Mouse (Mus musculus): ENCODE data around the gene Plce1. TPM values are rescaled to one million over a fixed set of nuclear protein-coding genes. Genes with fewer than 3 reads are reported as not detected.

Plce1 gene
- polyA plus RNA-seq, 1 experiment = not detected

DNA sequence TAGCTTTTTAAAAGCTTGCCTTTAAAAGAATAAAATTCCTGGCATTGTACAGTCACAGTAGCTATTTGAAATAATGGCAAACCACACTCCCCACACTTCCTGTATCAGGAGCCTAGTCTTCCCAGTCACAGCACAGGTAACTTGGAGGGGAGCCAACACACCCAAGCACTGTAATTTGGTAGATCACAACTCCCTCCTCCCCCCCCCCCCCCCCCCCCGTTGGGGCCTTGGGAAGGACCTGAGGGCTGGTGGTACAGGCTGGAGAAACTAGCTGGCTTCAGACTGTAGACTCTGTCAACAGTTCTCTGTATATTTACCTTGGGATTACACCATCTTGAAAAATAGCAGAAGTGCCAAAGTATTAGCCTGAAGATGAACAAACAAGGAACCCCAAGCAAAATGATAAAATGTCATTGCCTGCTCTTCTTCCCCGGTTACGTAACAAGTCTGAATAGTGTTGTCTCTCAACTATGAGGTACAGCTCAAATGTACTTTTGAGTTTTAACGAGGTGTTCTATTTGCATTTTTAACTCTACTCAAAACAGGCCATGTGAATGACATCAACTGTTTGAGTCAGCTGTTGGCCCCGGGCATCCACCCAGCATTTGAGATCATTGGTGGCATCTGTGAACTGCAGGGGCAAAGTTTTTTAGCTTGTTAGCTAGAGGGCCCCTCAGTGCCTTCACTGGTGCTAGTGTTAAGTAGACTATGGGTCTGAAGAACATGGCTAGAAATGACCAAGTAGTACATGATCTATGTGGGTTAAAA, 33.7 kb downstream of the Plce1 start:
- Histone ChIP-seq H3K27ac (ENCODE audit: insufficient read depth, low read depth, low read length) (no peak overlapping the region), H3K4me1 (ENCODE audit: control insufficient read depth, insufficient read depth, low read length) (no peaks in the 10 kb centered on the region), H3K4me3 (ENCODE audit: insufficient read depth, low read depth, low read length) (no peak overlapping the region)
- 57% methylated on average over 4 of the region's 5 CpGs for WGBS
- TF ChIP-seq CTCF (IDR thresholded peaks at IDR 0.05; ENCODE audit: insufficient read depth, low read depth, low read length) = no peak
- no peak for TF ChIP-seq POLR2A (IDR thresholded peaks at IDR 0.05; ENCODE audit: insufficient read depth, low read depth, low read length)

DNA sequence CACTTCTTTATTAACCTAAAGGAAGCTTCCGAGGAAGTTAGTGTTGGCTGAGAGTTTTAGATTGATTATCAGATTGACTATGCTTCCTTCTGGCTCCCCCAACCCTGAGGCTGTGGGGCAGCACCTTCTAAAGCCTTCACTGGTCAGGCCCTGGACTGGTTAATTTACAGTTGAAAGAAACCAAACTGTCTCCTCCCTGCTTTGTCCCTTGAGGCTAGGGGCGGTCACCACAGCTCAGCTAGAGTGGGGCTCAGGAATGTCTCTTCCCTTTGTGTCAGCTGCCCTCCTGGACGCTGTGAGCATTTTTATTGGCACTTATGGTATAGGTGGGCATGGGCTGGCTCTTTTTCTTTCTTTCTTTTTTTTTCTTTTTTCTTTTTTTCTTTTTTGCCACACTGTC, 45.9 kb downstream of the Plce1 start:
- H3K4me1 ChIP-seq (ENCODE audit: control insufficient read depth, insufficient read depth, low read length) = no peaks in the 10 kb centered on the region
- no peak overlapping the region for H3K4me3 ChIP-seq (ENCODE audit: insufficient read depth, low read depth, low read length)
- TF ChIP-seq POLR2A (IDR thresholded peaks at IDR 0.05; ENCODE audit: insufficient read depth, low read depth, low read length) = no peak
- no peak for TF ChIP-seq CTCF (IDR thresholded peaks at IDR 0.05; ENCODE audit: insufficient read depth, low read depth, low read length)
- 54% methylated on average over 3 of the region's 3 CpGs for WGBS
- H3K27ac ChIP-seq (ENCODE audit: insufficient read depth, low read depth, low read length) = no peak overlapping the region

DNA sequence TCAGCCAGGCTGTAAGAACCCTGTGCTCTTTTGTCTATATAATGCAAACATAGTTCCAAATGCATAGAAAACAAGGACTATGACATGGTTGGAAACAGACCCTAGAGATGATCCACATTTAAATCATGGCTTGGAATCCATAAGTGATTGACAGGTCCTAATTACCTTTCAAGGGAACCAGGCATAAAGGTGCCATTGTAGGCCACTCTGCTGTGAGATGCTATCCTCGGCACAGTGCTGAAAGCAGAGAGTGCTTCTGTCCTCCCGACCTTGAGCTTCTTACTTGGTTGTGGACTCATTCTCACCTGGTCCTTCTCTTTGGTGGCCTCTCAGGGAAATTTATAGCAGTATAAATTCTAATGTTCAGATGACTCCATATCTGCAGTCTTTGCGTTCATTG, 46.6 kb downstream of the Plce1 start:
- TF ChIP-seq CTCF (IDR thresholded peaks at IDR 0.05; ENCODE audit: insufficient read depth, low read depth, low read length) = no peak
- no peak for TF ChIP-seq POLR2A (IDR thresholded peaks at IDR 0.05; ENCODE audit: insufficient read depth, low read depth, low read length)
- Histone ChIP-seq H3K4me1 (ENCODE audit: control insufficient read depth, insufficient read depth, low read length) (no peaks in the 10 kb centered on the region), H3K27ac (ENCODE audit: insufficient read depth, low read depth, low read length) (no peak overlapping the region), H3K4me3 (ENCODE audit: insufficient read depth, low read depth, low read length) (no peak overlapping the region)
- 70% methylated on average over 3 of the region's 3 CpGs for WGBS

DNA sequence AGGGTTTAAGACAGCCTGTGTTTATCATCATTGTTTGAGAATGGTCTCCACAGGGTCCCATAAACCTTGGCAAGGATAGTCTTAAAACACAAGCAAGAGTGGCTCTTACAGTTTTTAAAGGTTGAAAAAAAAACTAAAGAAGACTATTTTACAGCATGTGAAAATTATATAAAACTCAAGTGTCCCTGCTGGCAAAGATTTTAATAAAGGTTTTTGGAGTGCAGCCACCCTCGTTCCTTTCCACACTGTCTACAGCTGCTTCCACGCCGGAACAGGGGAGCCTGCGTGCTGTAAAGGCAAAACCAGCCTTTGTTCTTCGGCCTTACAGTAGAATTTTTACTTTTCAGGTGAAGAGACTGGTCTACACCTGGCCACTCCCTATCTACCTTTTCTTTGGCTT, 52.3 kb downstream of the Plce1 start:
- no peak overlapping the region for H3K4me3 ChIP-seq (ENCODE audit: insufficient read depth, low read depth, low read length)
- TF ChIP-seq POLR2A (IDR thresholded peaks at IDR 0.05; ENCODE audit: insufficient read depth, low read depth, low read length) (no peak), CTCF (IDR thresholded peaks at IDR 0.05; ENCODE audit: insufficient read depth, low read depth, low read length) (no peak)
- H3K4me1 ChIP-seq (ENCODE audit: control insufficient read depth, insufficient read depth, low read length) = no peaks in the 10 kb centered on the region
- 86% methylated on average over 5 of the region's 5 CpGs for WGBS
- no peak overlapping the region for H3K27ac ChIP-seq (ENCODE audit: insufficient read depth, low read depth, low read length)

DNA sequence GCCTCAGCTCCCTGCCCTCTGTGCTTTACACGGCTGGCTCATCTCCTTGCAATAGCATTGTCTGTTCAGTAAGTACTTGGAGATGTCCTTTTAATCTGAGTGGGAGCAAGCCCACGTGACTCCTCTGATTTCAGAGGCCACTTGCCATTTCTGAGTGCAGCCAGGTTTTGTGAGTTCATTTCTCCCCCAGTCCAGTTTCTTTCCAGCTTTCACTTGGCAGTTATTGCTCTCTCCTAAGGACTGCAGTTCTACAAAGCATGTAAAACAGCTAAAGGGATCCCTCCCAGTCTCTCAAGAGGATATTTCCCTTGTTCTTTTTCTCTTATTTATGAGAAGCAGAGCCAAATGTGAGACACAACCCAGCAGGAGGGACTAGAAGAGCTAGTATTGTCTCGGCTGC, 58.4 kb downstream of the Plce1 start:
- Histone ChIP-seq H3K27ac (ENCODE audit: insufficient read depth, low read depth, low read length) (no peak overlapping the region), H3K4me3 (ENCODE audit: insufficient read depth, low read depth, low read length) (no peak overlapping the region), H3K4me1 (ENCODE audit: control insufficient read depth, insufficient read depth, low read length) (no peaks in the 10 kb centered on the region)
- TF ChIP-seq POLR2A (IDR thresholded peaks at IDR 0.05; ENCODE audit: insufficient read depth, low read depth, low read length) (no peak), CTCF (IDR thresholded peaks at IDR 0.05; ENCODE audit: insufficient read depth, low read depth, low read length) (no peak)
- WGBS = 49% methylated on average over 3 of the region's 3 CpGs

DNA sequence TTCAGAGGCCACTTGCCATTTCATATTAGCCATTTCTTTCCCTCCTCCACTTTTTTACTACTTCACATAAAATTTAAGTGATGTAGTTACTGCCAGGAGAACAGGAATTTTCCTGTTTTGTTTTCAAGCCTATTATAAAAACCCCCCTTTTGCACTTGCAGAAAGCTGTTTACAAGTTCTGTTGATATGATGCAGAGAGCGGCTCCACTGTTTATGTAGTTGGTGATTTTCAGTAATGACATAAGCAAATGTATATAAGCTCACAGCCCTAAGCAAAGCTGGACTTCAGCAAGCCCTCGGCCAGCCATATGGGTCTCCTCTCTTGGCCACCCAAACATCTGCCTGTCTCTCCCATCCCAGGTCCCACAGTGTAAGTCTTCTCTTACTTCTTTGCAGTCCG, 59.6 kb downstream of the Plce1 start:
- WGBS = 88% methylated on average over 3 of the region's 3 CpGs
- Histone ChIP-seq H3K4me3 (ENCODE audit: insufficient read depth, low read depth, low read length) (no peak overlapping the region), H3K4me1 (ENCODE audit: control insufficient read depth, insufficient read depth, low read length) (no peaks in the 10 kb centered on the region), H3K27ac (ENCODE audit: insufficient read depth, low read depth, low read length) (no peak overlapping the region)
- TF ChIP-seq CTCF (IDR thresholded peaks at IDR 0.05; ENCODE audit: insufficient read depth, low read depth, low read length) (no peak), POLR2A (IDR thresholded peaks at IDR 0.05; ENCODE audit: insufficient read depth, low read depth, low read length) (no peak)

DNA sequence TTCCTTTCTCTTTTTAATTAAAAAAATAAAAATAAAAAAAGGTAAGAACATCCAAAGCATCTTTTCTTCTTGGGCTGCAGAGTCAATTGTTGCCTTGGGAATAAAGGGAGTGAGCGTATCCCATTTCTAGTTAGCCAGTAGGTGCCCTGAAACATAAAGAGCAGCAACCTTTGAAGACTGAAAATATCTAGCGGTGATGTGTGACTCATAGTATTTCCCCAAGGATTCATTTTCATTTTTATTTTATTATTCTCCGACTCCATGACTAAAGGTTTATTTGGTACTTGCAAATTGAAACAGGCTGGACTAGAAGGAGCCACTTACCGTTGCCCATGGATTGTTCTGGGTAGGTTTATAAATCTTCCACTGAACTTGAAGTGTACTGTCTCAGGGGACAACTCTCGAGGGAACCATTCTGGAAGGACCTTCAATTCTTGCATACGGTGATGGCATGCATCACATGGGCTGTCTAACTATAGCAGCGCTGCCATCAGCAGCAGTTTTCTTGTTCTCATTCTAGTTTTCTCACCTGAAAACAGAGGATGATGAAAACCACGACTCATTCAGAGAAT, 68.7 kb downstream of the Plce1 start:
- H3K4me1 ChIP-seq (ENCODE audit: control insufficient read depth, insufficient read depth, low read length) = no peaks in the 10 kb centered on the region
- no peak overlapping the region for H3K27ac ChIP-seq (ENCODE audit: insufficient read depth, low read depth, low read length)
- 86% methylated on average over 8 of the region's 8 CpGs for WGBS
- TF ChIP-seq CTCF (IDR thresholded peaks at IDR 0.05; ENCODE audit: insufficient read depth, low read depth, low read length) (no peak), POLR2A (IDR thresholded peaks at IDR 0.05; ENCODE audit: insufficient read depth, low read depth, low read length) (no peak)
- no peak overlapping the region for H3K4me3 ChIP-seq (ENCODE audit: insufficient read depth, low read depth, low read length)

DNA sequence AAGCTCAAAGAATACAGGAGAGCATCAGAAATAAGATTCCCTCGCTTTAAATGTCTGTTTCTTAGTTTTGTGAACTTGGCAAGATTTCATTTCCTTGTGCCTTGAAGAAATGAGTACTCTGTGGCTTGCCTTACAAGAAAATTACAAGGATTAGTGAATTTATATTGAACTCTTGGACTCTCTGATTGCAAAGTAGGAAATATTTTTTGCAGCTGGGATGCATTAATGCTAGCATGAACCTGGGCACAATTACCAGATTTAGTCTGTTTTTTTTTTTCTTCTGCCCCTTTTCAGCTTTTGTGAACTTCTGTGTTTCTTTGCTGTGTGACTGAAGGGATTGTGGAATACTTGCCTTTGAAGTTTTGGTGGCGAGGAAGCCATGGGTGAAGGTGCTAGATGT, 72.6 kb downstream of the Plce1 start:
- H3K27ac ChIP-seq (ENCODE audit: insufficient read depth, low read depth, low read length) = no peak overlapping the region
- H3K4me3 ChIP-seq (ENCODE audit: insufficient read depth, low read depth, low read length) = no peak overlapping the region
- no peaks in the 10 kb centered on the region for H3K4me1 ChIP-seq (ENCODE audit: control insufficient read depth, insufficient read depth, low read length)
- no peak for TF ChIP-seq POLR2A (IDR thresholded peaks at IDR 0.05; ENCODE audit: insufficient read depth, low read depth, low read length)
- TF ChIP-seq CTCF (IDR thresholded peaks at IDR 0.05; ENCODE audit: insufficient read depth, low read depth, low read length) = no peak
- WGBS = 69% methylated on average over 2 of the region's 2 CpGs

DNA sequence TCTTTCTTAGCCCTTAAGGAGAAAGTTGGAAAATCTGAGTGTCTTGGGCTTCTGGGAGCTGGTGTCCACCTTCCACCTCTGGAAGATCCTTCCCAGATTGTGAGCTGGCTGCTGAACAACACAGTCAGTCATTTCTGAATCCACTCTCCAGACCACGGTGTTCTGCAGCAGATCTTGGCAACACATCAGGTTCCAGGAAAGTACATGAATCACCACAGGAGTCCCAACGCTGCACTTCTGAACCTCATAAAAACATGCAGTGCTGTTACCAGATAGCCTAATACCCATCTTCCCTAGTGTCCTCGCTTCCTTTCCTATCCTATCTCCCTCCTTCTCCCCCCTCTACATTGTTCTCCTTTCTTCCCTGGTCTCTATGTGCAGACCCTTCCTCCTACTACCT, 74.5 kb downstream of the Plce1 start:
- Histone ChIP-seq H3K27ac (ENCODE audit: insufficient read depth, low read depth, low read length) (no peak overlapping the region), H3K4me1 (ENCODE audit: control insufficient read depth, insufficient read depth, low read length) (no peaks in the 10 kb centered on the region), H3K4me3 (ENCODE audit: insufficient read depth, low read depth, low read length) (no peak overlapping the region)
- 53% methylated on average over 3 of the region's 3 CpGs for WGBS
- TF ChIP-seq POLR2A (IDR thresholded peaks at IDR 0.05; ENCODE audit: insufficient read depth, low read depth, low read length) (no peak), CTCF (IDR thresholded peaks at IDR 0.05; ENCODE audit: insufficient read depth, low read depth, low read length) (no peak)

All from olfactory bulb, adult 2 months (tissue).